Mouse (Mus musculus) CH12.LX (cell line): ENCODE measurements around the gene Ptchd4. TPM values are rescaled to one million over a fixed set of nuclear protein-coding genes. Genes with fewer than 3 reads are reported as not detected.

Experiments
- DNase-seq: peaks from one replicate; pipeline ENCODE4 v3.0.0-alpha.2; 2013; ENCODE audit errors: extremely low read depth
- H3K27ac ChIP-seq: 2 replicates; pipeline ENCODE4 v1.5.1; 2012; ENCODE audit warnings: low read depth, mild to moderate bottlenecking, control low read depth, moderate library complexity; ENCODE audit not compliant: insufficient read depth
- H3K27me3 ChIP-seq: replicated peaks from 2 replicates; pipeline ENCODE3; 2012; ENCODE audit warnings: inconsistent platforms
- H3K36me3 ChIP-seq, 2 experiments: replicated peaks in 1 of 2; 2 replicates each; pipeline versions ENCODE3 to v1.6.1; 2012; ENCODE audit warnings: inconsistent platforms in 1 of 2, low read length in 1 of 2, mild to moderate bottlenecking in 1 of 2, mixed read lengths in 1 of 2, moderate library complexity in 1 of 2; ENCODE audit not compliant: control insufficient read depth in 1 of 2, insufficient read depth in 1 of 2
- H3K4me1 ChIP-seq, 2 experiments: 2 replicates each; pipeline ENCODE4 v1.6.1; 2012; ENCODE audit warnings: inconsistent platforms in 1 of 2, moderate library complexity in 1 of 2; ENCODE audit not compliant: insufficient read depth in 2 of 2, control insufficient read depth in 1 of 2
- H3K4me2 ChIP-seq: 2 replicates; pipeline ENCODE4 v1.6.1; 2012; ENCODE audit warnings: low read depth, mild to moderate bottlenecking, control low read depth; ENCODE audit not compliant: poor library complexity, insufficient read depth, severe bottlenecking
- H3K4me3 ChIP-seq, 3 experiments: fragments of 150-350 bp in 1 of 3; sonication (generic) in 1 of 3; replicated peaks in 1 of 3; 2 replicates each; pipeline versions ENCODE3 to v1.5.1; 2011 to 2012; ENCODE audit warnings: low read depth in 2 of 3, low read length in 2 of 3, mild to moderate bottlenecking in 2 of 3, moderate library complexity in 2 of 3, control low read depth in 1 of 3, improper control_type of control experiment in 1 of 3, inconsistent platforms in 1 of 3, mixed read lengths in 1 of 3; ENCODE audit not compliant: poor library complexity in 1 of 3
- H3K79me2 ChIP-seq: replicated peaks from 2 replicates; pipeline ENCODE4 v1.6.1; 2012; ENCODE audit warnings: mild to moderate bottlenecking, moderate library complexity; ENCODE audit not compliant: control insufficient read depth, poor library complexity, insufficient read depth, severe bottlenecking; ENCODE audit errors: extremely low read depth
- H3K9ac ChIP-seq: 2 replicates; pipeline ENCODE4 v1.6.1; 2012; ENCODE audit warnings: low read depth, mild to moderate bottlenecking, control low read depth, moderate library complexity; ENCODE audit not compliant: insufficient read depth
- H3K9me3 ChIP-seq: replicated peaks from 2 replicates; pipeline ENCODE3; 2012; ENCODE audit warnings: low read length, inconsistent platforms, mixed read lengths
- CHD2 ChIP-seq: IDR thresholded peaks from 2 replicates; pipeline ENCODE4 v1.6.1; 2011; ENCODE audit warnings: low read length, improper control_type of control experiment
- CTCF ChIP-seq, 2 experiments: IDR thresholded peaks in 1 of 2; conservative IDR thresholded peaks in 1 of 2; 2 replicates each; pipeline ENCODE4 v1.5.1; 2011 to 2012; ENCODE audit warnings: low read depth in 2 of 2, low read length in 2 of 2, improper control_type of control experiment in 1 of 2, inconsistent platforms in 1 of 2, mild to moderate bottlenecking in 1 of 2, moderate library complexity in 1 of 2
- ELF1 ChIP-seq: IDR thresholded peaks from 2 replicates; pipeline ENCODE4 v1.6.1; 2014; ENCODE audit warnings: low read depth, mild to moderate bottlenecking, inconsistent platforms, low read length, improper control_type of control experiment
- EP300 ChIP-seq: IDR thresholded peaks from 2 replicates; pipeline ENCODE4 v1.6.1; 2011; ENCODE audit warnings: low read length, improper control_type of control experiment
- ETS1 ChIP-seq: conservative IDR thresholded peaks from 2 replicates; pipeline ENCODE4 v1.6.1; 2012; ENCODE audit warnings: low read depth, mild to moderate bottlenecking, inconsistent platforms, low read length, improper control_type of control experiment, moderate library complexity
- GABPA ChIP-seq: IDR thresholded peaks from 2 replicates; pipeline ENCODE4 v1.6.1; 2012; ENCODE audit warnings: low read depth, low read length, improper control_type of control experiment, inconsistent platforms; ENCODE audit not compliant: insufficient replicate concordance
- IRF4 ChIP-seq: IDR thresholded peaks from 2 replicates; pipeline ENCODE4 v1.6.1; 2014; ENCODE audit warnings: low read depth, mild to moderate bottlenecking, inconsistent platforms, low read length, improper control_type of control experiment
- JUND ChIP-seq: conservative IDR thresholded peaks from 2 replicates; pipeline ENCODE4 v1.6.1; 2011; ENCODE audit warnings: low read depth, low read length, improper control_type of control experiment
- KAT2A ChIP-seq: IDR thresholded peaks from 2 replicates; pipeline ENCODE4 v1.6.1; 2012; ENCODE audit warnings: low read length, improper control_type of control experiment, inconsistent platforms; ENCODE audit not compliant: insufficient replicate concordance
- MAX ChIP-seq: IDR thresholded peaks from 2 replicates; pipeline ENCODE4 v1.6.1; 2011; ENCODE audit warnings: low read length, improper control_type of control experiment
- MEF2A ChIP-seq: IDR thresholded peaks from 2 replicates; pipeline ENCODE4 v1.6.1; 2014; ENCODE audit warnings: low read depth, mild to moderate bottlenecking, inconsistent platforms, low read length, improper control_type of control experiment, borderline replicate concordance
- MYC ChIP-seq: IDR thresholded peaks from 2 replicates; pipeline ENCODE4 v1.6.1; 2011; ENCODE audit warnings: low read depth, mild to moderate bottlenecking, improper control_type of control experiment, low read length
- NRF1 ChIP-seq: IDR thresholded peaks from 2 replicates; pipeline ENCODE4 v1.6.1; 2014; ENCODE audit warnings: low read depth, mild to moderate bottlenecking, inconsistent platforms, low read length, improper control_type of control experiment, moderate library complexity
- POLR2A ChIP-seq: IDR thresholded peaks from 2 replicates; pipeline ENCODE4 v1.6.1; 2011; ENCODE audit warnings: low read depth, mild to moderate bottlenecking, improper control_type of control experiment, low read length
- POLR2AphosphoS2 ChIP-seq: IDR thresholded peaks from 2 replicates; pipeline ENCODE4 v1.6.1; 2011; ENCODE audit warnings: low read depth, low read length, improper control_type of control experiment
- RAD21 ChIP-seq: IDR thresholded peaks from 2 replicates; pipeline ENCODE4 v1.6.1; 2011; ENCODE audit warnings: low read depth, mild to moderate bottlenecking, low read length, improper control_type of control experiment, moderate library complexity
- SIN3A ChIP-seq: IDR thresholded peaks from 2 replicates; pipeline ENCODE4 v1.6.1; 2012; ENCODE audit warnings: low read length, improper control_type of control experiment, inconsistent platforms
- SMC3 ChIP-seq: IDR thresholded peaks from 2 replicates; pipeline ENCODE4 v1.6.1; 2011; ENCODE audit warnings: low read depth, low read length, improper control_type of control experiment
- TCF12 ChIP-seq: IDR thresholded peaks from 2 replicates; pipeline ENCODE4 v1.6.1; 2014; ENCODE audit warnings: low read depth, mild to moderate bottlenecking, inconsistent platforms, low read length, improper control_type of control experiment
- USF2 ChIP-seq: conservative IDR thresholded peaks from 2 replicates; pipeline ENCODE4 v1.6.1; 2011; ENCODE audit warnings: low read depth, low read length, improper control_type of control experiment
- ZC3H11A ChIP-seq: IDR thresholded peaks from 2 replicates; pipeline ENCODE4 v1.6.1; 2012; ENCODE audit warnings: low read depth, mild to moderate bottlenecking, inconsistent platforms, low read length, improper control_type of control experiment
- ZMIZ1 ChIP-seq: IDR thresholded peaks from 2 replicates; pipeline ENCODE4 v1.6.1; 2012; ENCODE audit warnings: low read depth, mild to moderate bottlenecking, inconsistent platforms, low read length, improper control_type of control experiment
- ZNF384 ChIP-seq: IDR thresholded peaks from 2 replicates; pipeline ENCODE4 v1.6.1; 2012; ENCODE audit warnings: low read depth, low read length, improper control_type of control experiment, inconsistent platforms
- dilution Hi-C: fragments of 300-500 bp; cut with MboI; formaldehyde crosslinking; loops from 2 replicates; pipeline ENCODE4 v1.14.3; 2020; ENCODE audit warnings: low sequenced_read_pairs; ENCODE audit not compliant: extremely low pct_unique_long_range_greater_than_20kb, extremely low pct_ligation_motif_present
- in situ Hi-C: fragments of 300-500 bp; cut with MboI; formaldehyde crosslinking; loops from 3 replicates; pipeline ENCODE4 v1.14.3; 2019; ENCODE audit warnings: low sequenced_read_pairs, low pct_ligation_motif_present, low pct_unique_long_range_greater_than_20kb, mixed read lengths
- polyA plus RNA-seq: library from polyadenylated mRNA; unstranded; fragments of >175 nt; gene quantifications from 2 replicates; pipeline ENCODE4 v1.2.1, GENCODE M21; 2012; ENCODE audit warnings: low read depth; ENCODE audit not compliant: insufficient read length
- total RNA-seq, 2 experiments: library from RNA; depleted of rRNA; stranded (reverse); fragments of 300-350 nt in 1 of 2; fragments of >200 nt in 1 of 2; gene quantifications; 2 replicates each; pipeline ENCODE4 v1.2.3; 2012 to 2014

The Ptchd4 gene
- total and polyA plus RNA-seq, 3 experiments: not detected

DNA sequence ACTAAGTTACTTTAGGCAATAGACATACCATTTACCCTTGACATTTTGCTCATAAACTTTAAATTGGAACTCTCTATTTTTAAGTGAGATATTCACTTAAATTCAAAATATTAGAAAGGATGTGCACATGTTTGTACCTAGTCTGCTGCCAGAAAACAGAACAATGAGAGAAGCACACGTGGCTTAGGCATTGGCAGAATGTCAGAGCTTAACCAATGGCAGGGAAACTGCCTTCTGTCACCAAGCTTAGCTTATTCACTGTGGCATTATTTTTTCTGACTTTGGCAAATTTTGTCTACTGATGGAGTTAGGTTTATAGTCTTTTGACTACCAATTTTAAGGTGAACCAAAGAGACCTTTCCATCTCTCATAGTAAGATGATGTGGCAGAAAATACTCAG, 31.4 kb upstream of the Ptchd4 start:
- Histone ChIP-seq H3K9me3 (peaks cover 3% of the 10 kb centered on the region), H3K36me3 (no peaks in the 10 kb centered on the region), H3K4me1 (no peaks in the 10 kb centered on the region), H3K4me3 (no peak overlapping the region), H3K27me3 (no peaks in the 10 kb centered on the region), H3K27ac (no peak overlapping the region), H3K4me2 (no peak overlapping the region), H3K9ac (no peak overlapping the region), H3K79me2 (no peaks in the 10 kb centered on the region)
- in situ Hi-C loops: no loop called here
- dilution Hi-C loops: no loop called here
- DNase-seq: no peak
- no peak for TF ChIP-seq ZC3H11A
- TF ChIP-seq ZNF384: no peak
- TF ChIP-seq GABPA: no peak
- no peak for TF ChIP-seq ETS1
- TF ChIP-seq SMC3: no peak
- TF ChIP-seq USF2: no peak
- no peak for TF ChIP-seq ZMIZ1
- no peak for TF ChIP-seq ELF1
- no peak for TF ChIP-seq MYC
- no peak for TF ChIP-seq NRF1

DNA sequence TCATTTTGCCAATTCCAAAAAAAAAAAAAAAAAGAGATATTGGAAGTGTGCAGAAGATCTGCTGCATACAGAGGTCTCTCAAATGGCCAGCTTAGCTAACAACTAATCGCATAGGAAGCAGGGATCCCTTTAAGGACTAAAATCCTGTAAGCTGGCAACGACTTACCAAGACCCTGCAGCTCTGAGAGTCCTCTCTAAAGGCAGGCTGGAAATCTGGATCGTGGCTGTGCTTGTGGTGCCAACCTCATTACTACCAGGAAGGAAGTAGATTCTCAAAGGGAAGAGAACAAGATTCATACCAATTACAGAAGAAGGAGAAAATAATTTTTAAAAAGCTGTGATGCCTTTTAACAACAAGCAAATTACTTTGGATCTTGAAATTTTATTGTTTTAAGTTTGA, 29.5 kb upstream of the Ptchd4 start:
- in situ Hi-C loops (no loop called here), dilution Hi-C loops (no loop called here)

DNA sequence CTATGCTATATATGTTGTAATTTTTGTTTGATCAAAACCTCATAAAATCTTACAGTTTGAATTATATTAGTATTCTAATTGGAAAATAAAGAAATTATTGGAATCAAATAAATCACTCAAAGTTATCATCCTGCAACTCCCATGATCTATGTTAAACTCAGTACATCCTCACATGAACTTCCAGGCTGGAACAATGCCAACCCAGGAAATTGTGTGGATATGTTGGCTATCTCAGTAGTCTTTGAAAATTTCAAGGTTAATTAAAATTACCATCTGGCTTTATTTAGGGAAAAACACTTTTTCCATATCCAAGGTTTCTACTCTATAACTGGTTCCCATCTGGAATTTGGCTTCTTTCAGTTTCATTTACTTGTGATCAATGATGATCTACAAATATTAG, 25.4 kb upstream of the Ptchd4 start:
- H3K36me3 ChIP-seq: no peaks in the 10 kb centered on the region
- TF ChIP-seq IRF4 (no peak), KAT2A (no peak), TCF12 (no peak), SMC3 (no peak), CHD2 (no peak), RAD21 (no peak), EP300 (no peak), NRF1 (no peak), JUND (no peak), POLR2A (no peak), ZNF384 (no peak), ZC3H11A (no peak), ZMIZ1 (no peak), ETS1 (no peak), ELF1 (no peak)
- H3K4me3 ChIP-seq: no peak overlapping the region
- dilution Hi-C loops (no loop called here), in situ Hi-C loops (no loop called here)
- no peak overlapping the region for H3K27ac ChIP-seq
- no peak overlapping the region for H3K9ac ChIP-seq
- no peaks in the 10 kb centered on the region for H3K4me1 ChIP-seq
- H3K79me2 ChIP-seq: no peaks in the 10 kb centered on the region
- no peak for DNase-seq
- no peak overlapping the region for H3K4me2 ChIP-seq
- no peaks in the 10 kb centered on the region for H3K9me3 ChIP-seq
- H3K27me3 ChIP-seq: no peaks in the 10 kb centered on the region

More for the DNA sequence above, 29.5 kb upstream of the Ptchd4 start:
- no peak overlapping the region for H3K9ac ChIP-seq
- no peak for TF ChIP-seq ZC3H11A
- TF ChIP-seq ZNF384: no peak
- no peak for TF ChIP-seq JUND
- no peak for TF ChIP-seq ETS1
- no peak for TF ChIP-seq MYC
- TF ChIP-seq IRF4: no peak
- no peak for TF ChIP-seq KAT2A
- TF ChIP-seq SIN3A: no peak
- no peak for TF ChIP-seq MAX
- TF ChIP-seq TCF12: no peak
- no peak for TF ChIP-seq POLR2AphosphoS2
- TF ChIP-seq MEF2A: no peak
- no peak for TF ChIP-seq CTCF (conservative IDR thresholded peaks at IDR 0.05 in 1 of 2, IDR thresholded peaks at IDR 0.05 in 1 of 2; ENCODE audit: low read depth in 2 of 2, low read length in 2 of 2)
- TF ChIP-seq, all 38 proteins: peak for 0
- no peak for DNase-seq
- H3K27ac ChIP-seq: no peak overlapping the region
- no peak overlapping the region for H3K4me2 ChIP-seq
- H3K79me2 ChIP-seq: no peaks in the 10 kb centered on the region
- no peaks in the 10 kb centered on the region for H3K4me1 ChIP-seq
- no peaks in the 10 kb centered on the region for H3K27me3 ChIP-seq
- H3K4me3 ChIP-seq: no peak overlapping the region
- H3K36me3 ChIP-seq: no peaks in the 10 kb centered on the region
- H3K9me3 ChIP-seq: no peaks in the 10 kb centered on the region
